Mouse (Mus musculus) bone marrow, adult 2 months (tissue): ENCODE results near the gene Trak1.

Experiments used
- CTCF ChIP-seq: fragments of 200-500 bp; IDR thresholded peaks from 2 replicates; pipeline ENCODE4 v1.5.1; 2011; ENCODE audit warnings: low read length, control low read depth; ENCODE audit not compliant: control insufficient read depth, insufficient read depth
- POLR2A ChIP-seq: fragments of 200-500 bp; IDR thresholded peaks from 2 replicates; pipeline ENCODE4 v1.6.1; 2011; ENCODE audit warnings: low read depth, mild to moderate bottlenecking, control low read depth, low read length, borderline replicate concordance; ENCODE audit not compliant: control insufficient read depth

DNA sequence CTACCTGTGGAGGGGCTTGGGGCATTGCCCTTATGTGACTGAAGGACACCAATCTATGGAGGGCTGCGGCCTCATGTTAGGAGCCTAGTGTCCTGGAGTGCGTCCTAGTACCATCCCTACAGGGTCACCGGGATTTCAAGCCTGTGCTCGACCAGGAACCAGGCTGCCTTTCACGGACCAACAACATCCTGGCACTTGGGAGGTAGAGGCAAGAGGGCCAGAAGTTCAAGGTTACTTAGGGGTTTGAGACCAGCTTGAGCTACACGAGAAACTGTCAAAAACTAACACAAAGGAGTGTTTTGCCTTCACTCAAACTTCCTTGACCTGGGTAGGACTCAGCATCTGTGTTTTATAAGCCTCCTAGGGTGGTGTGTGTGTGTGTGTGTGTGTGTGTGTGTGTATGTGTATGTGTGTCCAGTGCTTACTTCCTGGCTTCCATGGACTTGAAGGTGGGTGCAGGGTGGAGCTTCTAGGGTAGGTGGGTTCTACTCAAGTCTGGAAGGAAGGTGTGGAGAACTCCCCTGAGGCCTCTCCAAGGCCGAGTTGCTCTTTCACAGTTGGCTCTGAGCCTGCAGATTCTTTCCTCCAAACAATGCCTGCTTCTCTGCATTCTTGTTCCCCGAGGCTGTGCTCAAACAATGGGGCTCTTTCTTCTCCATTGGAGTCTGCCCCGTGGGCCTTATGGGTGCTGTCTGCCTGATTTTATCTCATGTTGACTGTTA is 40.1 kb downstream of the Trak1 start:
- no peak for TF ChIP-seq CTCF
- TF ChIP-seq POLR2A, result no peak
